Mouse (Mus musculus): ENCODE measurements around the gene Gm21518. TPM values are rescaled to one million over a fixed set of nuclear protein-coding genes. Genes with fewer than 3 reads are reported as not detected.
"Not testable (repeated sequence)": the region's sequence is repeated elsewhere in the genome, so short reads cannot be mapped to it uniquely, and the experiment has no call there.

Gene Gm21518
- polyA plus RNA-seq (2012; rRNA removed), result not detected in 2 replicates

GRCm38 (mm10) chrY:62190566-62190965 is at the start of gene Gm21518:
TSS of gene Gm21518 (plus strand) at chrY:62190866.
- WGBS, result no CpG with 5 or more reads among the region's 6 CpGs
- not testable (repeated sequence) for H3K27ac ChIP-seq (ENCODE audit: insufficient read depth, low read depth, low read length); H3K4me3 ChIP-seq (ENCODE audit: low read depth, low read length); H3K4me1 ChIP-seq (ENCODE audit: control insufficient read depth, insufficient read depth, insufficient read length, low read length); H3K36me3 ChIP-seq (ENCODE audit: control insufficient read depth, insufficient read depth, low read length); H3K27me3 ChIP-seq (ENCODE audit: control insufficient read depth, insufficient read depth, low read length)
